29 mouse cellular contexts compared by ENCODE assay signal in the genomic region with DNA sequence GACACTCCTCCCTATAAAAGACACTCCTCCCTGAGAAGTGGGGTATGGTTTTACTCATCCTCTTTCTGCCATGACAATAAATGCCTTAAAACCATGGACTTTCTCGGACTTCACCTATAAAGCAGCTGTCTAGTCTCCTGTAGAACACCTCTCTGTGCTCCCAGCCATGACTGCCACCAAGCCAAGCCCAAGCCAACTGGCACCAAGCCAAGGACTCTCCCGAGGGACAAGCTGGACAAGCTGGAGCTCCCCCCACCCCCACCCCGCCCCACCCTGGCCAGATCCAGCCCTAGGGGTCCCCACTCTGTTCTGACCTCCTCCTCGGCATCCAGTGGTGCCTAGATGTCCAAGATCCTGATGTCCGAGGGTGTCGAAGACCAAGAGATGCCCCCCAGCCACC.
DNase-seq lines count a peak whose midpoint lies in the region; ATAC-seq lines count a peak whose summit lies in the region.
"Had no signal": no experiment of that assay in that cellular context is flagged by ENCODE, and none has a peak within 500 bp of the region (broad histone marks: within the 10 kb centered on the region; RNA-seq: fewer than 3 reads in every experiment).

No protein-coding gene starts in this region.

- no peaks in the 10 kb centered on the region for H3K36me3 ChIP-seq in embryonic facial prominence, embryonic 13.5 days
- H3K36me3 ChIP-seq in embryonic facial prominence, embryonic 10.5 days (replicated peaks): no peaks in the 10 kb centered on the region
- H3K36me3 ChIP-seq in midbrain, embryonic 10.5 days: no peaks in the 10 kb centered on the region
- H3K36me3 ChIP-seq: heart, embryonic 12.5 days; limb, embryonic 12.5 days; liver, embryonic 15.5 days; lung, embryonic 15.5 days; midbrain, embryonic 12.5 days; neural tube, embryonic 12.5 days had no signal

- H3K27ac ChIP-seq in embryonic facial prominence, embryonic 13.5 days: no peak overlapping the region
- no peak overlapping the region for H3K27ac ChIP-seq in embryonic facial prominence, embryonic 10.5 days (replicated peaks)
- no peak overlapping the region for H3K27ac ChIP-seq in midbrain, embryonic 10.5 days (replicated peaks)
- H3K27ac ChIP-seq: forebrain, embryonic 13.5 days; limb, embryonic 12.5 days; liver, embryonic 15.5 days; lung, embryonic 15.5 days; midbrain, embryonic 12.5 days; neural tube, embryonic 12.5 days; stomach, postnatal 0 days had no signal

- H3K27me3 ChIP-seq in embryonic facial prominence, embryonic 13.5 days: no peaks in the 10 kb centered on the region
- H3K27me3 ChIP-seq in embryonic facial prominence, embryonic 10.5 days (replicated peaks; ENCODE audit: low read depth, poor library complexity, severe bottlenecking): no peaks in the 10 kb centered on the region
- no peaks in the 10 kb centered on the region for H3K27me3 ChIP-seq in midbrain, embryonic 10.5 days (ENCODE audit: low read depth, poor library complexity, severe bottlenecking)
- H3K27me3 ChIP-seq: forebrain, embryonic 13.5 days; heart, embryonic 12.5 days; lung, embryonic 15.5 days; midbrain, embryonic 12.5 days; neural tube, embryonic 12.5 days had no signal

- no peak overlapping the region for H3K9ac ChIP-seq in embryonic facial prominence, embryonic 13.5 days
- H3K9ac ChIP-seq: forebrain, embryonic 13.5 days; heart, embryonic 12.5 days; limb, embryonic 12.5 days; liver, embryonic 15.5 days; lung, embryonic 15.5 days; midbrain, embryonic 12.5 days; neural tube, embryonic 12.5 days had no signal

- H3K4me2 ChIP-seq in embryonic facial prominence, embryonic 13.5 days: no peak overlapping the region
- H3K4me2 ChIP-seq: forebrain, embryonic 13.5 days; heart, embryonic 12.5 days; limb, embryonic 12.5 days; liver, embryonic 15.5 days; lung, embryonic 15.5 days; midbrain, embryonic 12.5 days; neural tube, embryonic 12.5 days had no signal

- ATAC-seq in embryonic facial prominence, embryonic 13.5 days (ENCODE audit: insufficient number of reproducible peaks, insufficient read depth, low FRiP score, low TSS enrichment, low read depth): 0 out of 2 replicates have a peak, but pooled peaks have one; percentile 37
- ATAC-seq: activated CD4-positive, CD25-positive, alpha-beta regulatory T cell, adult 4 months; CD4-positive, CD25-positive, alpha-beta regulatory T cell, adult 4 months; forebrain, embryonic 13.5 days; intestine, embryonic 16.5 days had no signal

- no peak overlapping the region for H3K4me3 ChIP-seq in embryonic facial prominence, embryonic 13.5 days
- H3K4me3 ChIP-seq in embryonic facial prominence, embryonic 10.5 days: no peak overlapping the region
- H3K4me3 ChIP-seq in midbrain, embryonic 10.5 days: no peak overlapping the region
- H3K4me3 ChIP-seq: forebrain, embryonic 13.5 days; heart, embryonic 12.5 days; limb, embryonic 12.5 days; liver, embryonic 15.5 days; lung, embryonic 15.5 days; midbrain, embryonic 12.5 days; myocyte; neural tube, embryonic 12.5 days had no signal

- DNase-seq in embryonic facial prominence, embryonic 10.5 days (ENCODE audit: low spot score): no peak
- peak; percentile 29 for DNase-seq in kidney, postnatal 10 days
- no peak for DNase-seq in kidney, adult 9 months
- DNase-seq in adrenal gland, postnatal 10 days: peak; percentile 70
- peak; percentile 59 to 61 for DNase-seq in adrenal gland, postnatal 36 days
- DNase-seq in midbrain, embryonic 10.5 days (ENCODE audit: low spot score): no peak
- DNase-seq: cerebellum, adult 11-12 months; gastrocnemius, postnatal 36 days; heart, adult 18-20 months; kidney, adult 8-10 months; kidney, postnatal 14 days; layer of hippocampus, adult 9-11 months; lung, postnatal 36 days; right cerebral cortex, adult 18-20 months; right cerebral cortex, postnatal 4 days; thymus, postnatal 4 days had no signal

- H3K9me3 ChIP-seq in embryonic facial prominence, embryonic 13.5 days: no peaks in the 10 kb centered on the region
- H3K9me3 ChIP-seq in embryonic facial prominence, embryonic 10.5 days: no peaks in the 10 kb centered on the region
- no peaks in the 10 kb centered on the region for H3K9me3 ChIP-seq in midbrain, embryonic 10.5 days (replicated peaks)
- H3K9me3 ChIP-seq: forebrain, embryonic 13.5 days; heart, embryonic 12.5 days; limb, embryonic 12.5 days; liver, embryonic 15.5 days; lung, embryonic 15.5 days; midbrain, embryonic 12.5 days; neural tube, embryonic 12.5 days had no signal

- WGBS in embryonic facial prominence, embryonic 13.5 days: 81% methylated on average over 6 of the region's 6 CpGs
- WGBS in embryonic facial prominence, embryonic 10.5 days: 88% methylated on average over 6 of the region's 6 CpGs
- WGBS in midbrain, embryonic 10.5 days: 82% methylated on average over 6 of the region's 6 CpGs

- no peaks in the 10 kb centered on the region for H3K4me1 ChIP-seq in embryonic facial prominence, embryonic 13.5 days
- H3K4me1 ChIP-seq in embryonic facial prominence, embryonic 10.5 days: peaks cover 7% of the 10 kb centered on the region
- H3K4me1 ChIP-seq in midbrain, embryonic 10.5 days: peaks cover 11% of the 10 kb centered on the region
- H3K4me1 ChIP-seq: heart, embryonic 12.5 days; limb, embryonic 12.5 days; lung, embryonic 15.5 days had no signal

Comparison
In these comparisons a context has a peak if more than half of its experiments do, and no peak if none do; other contexts are left out.
1. DNase-seq: peak in kidney, postnatal 10 days (single experiment), adrenal gland, postnatal 10 days (single experiment) and adrenal gland, postnatal 36 days (2 of 2); none in embryonic facial prominence, embryonic 10.5 days (single experiment), kidney, adult 9 months (single experiment) and midbrain, embryonic 10.5 days (single experiment).